Mouse (Mus musculus) midbrain, embryonic 15.5 days (tissue): ENCODE data around the gene Csnk1g2. TPM values are rescaled to one million over a fixed set of nuclear protein-coding genes. Genes with fewer than 3 reads are reported as not detected.
"Not testable (repeated sequence)": the region's sequence is repeated elsewhere in the genome, so short reads cannot be mapped to it uniquely, and the experiment has no call there.

ENCODE experiments used
- ATAC-seq: fragments of 200-750 bp; cut with Nextera tagmentation; replicated peaks from 2 replicates; pipeline ENCODE4 v1.8.0; 2017; ENCODE audit warnings: moderate TSS enrichment
- H3K27ac ChIP-seq: fragments of 300-500 bp; sonication (generic); 2 replicates; pipeline ENCODE4 v1.5.1; 2015; ENCODE audit warnings: mild to moderate bottlenecking, inconsistent platforms
- H3K27me3 ChIP-seq: fragments of 300-500 bp; sonication (generic); replicated peaks from 2 replicates; pipeline ENCODE4 v1.6.1; 2015; ENCODE audit warnings: inconsistent platforms
- H3K36me3 ChIP-seq: fragments of 300-500 bp; sonication (generic); replicated peaks from 2 replicates; pipeline ENCODE4 v1.6.1; 2015; ENCODE audit warnings: inconsistent platforms
- H3K4me1 ChIP-seq: fragments of 300-500 bp; sonication (generic); 2 replicates; pipeline ENCODE4 v1.6.1; 2015; ENCODE audit warnings: inconsistent platforms
- H3K4me2 ChIP-seq: fragments of 300-500 bp; sonication (generic); 2 replicates; pipeline ENCODE4 v1.6.1; 2015; ENCODE audit warnings: inconsistent platforms, mild to moderate bottlenecking, moderate library complexity
- H3K4me3 ChIP-seq: fragments of 300-500 bp; sonication (generic); 2 replicates; pipeline ENCODE4 v1.5.1; 2015; ENCODE audit warnings: mild to moderate bottlenecking, inconsistent platforms
- H3K9ac ChIP-seq: fragments of 300-500 bp; sonication (generic); 2 replicates; pipeline ENCODE4 v1.6.1; 2015; ENCODE audit warnings: mild to moderate bottlenecking, inconsistent platforms
- H3K9me3 ChIP-seq: fragments of 300-500 bp; sonication (generic); 2 replicates; pipeline ENCODE4 v1.6.1; 2016; ENCODE audit warnings: inconsistent platforms
- WGBS: fragments of 180-500 bp; shearing (Covaris S2); methylation state at CpG from one replicate; pipeline ENCODE4 v1.1.7; 2015; ENCODE audit warnings: mixed read lengths; 5-methylcytosine and 5-hydroxymethylcytosine counted together
- polyA plus RNA-seq: library from polyadenylated mRNA; unstranded; fragments of >200 nt; fragmentation: Nextera tagmentation; extraction: Ambion mirVana; gene quantifications from 2 replicates; pipeline ENCODE4 v1.2.1, GENCODE M21; 2015

The Csnk1g2 gene
- polyA plus RNA-seq, 1 experiment from 2014 or later = 107 TPM

- Histone ChIP-seq H3K4me2 (no peak overlapping the region), H3K4me1 (peaks cover 19% of the 10 kb centered on the region), H3K27ac (no peak overlapping the region), H3K27me3 (no peaks in the 10 kb centered on the region), H3K9me3 (no peaks in the 10 kb centered on the region), H3K36me3 (peaks cover 16% of the 10 kb centered on the region; the same call in 1 of the 2 replicates), H3K9ac (no peak overlapping the region), H3K4me3 (no peak overlapping the region)
- no peak for ATAC-seq
- 92% methylated on average over 2 of the region's 2 CpGs for WGBS
Measured at GRCm38 (mm10) chr10:80604988-80605387, 17.6 kb upstream of the Csnk1g2 start.

DNA sequence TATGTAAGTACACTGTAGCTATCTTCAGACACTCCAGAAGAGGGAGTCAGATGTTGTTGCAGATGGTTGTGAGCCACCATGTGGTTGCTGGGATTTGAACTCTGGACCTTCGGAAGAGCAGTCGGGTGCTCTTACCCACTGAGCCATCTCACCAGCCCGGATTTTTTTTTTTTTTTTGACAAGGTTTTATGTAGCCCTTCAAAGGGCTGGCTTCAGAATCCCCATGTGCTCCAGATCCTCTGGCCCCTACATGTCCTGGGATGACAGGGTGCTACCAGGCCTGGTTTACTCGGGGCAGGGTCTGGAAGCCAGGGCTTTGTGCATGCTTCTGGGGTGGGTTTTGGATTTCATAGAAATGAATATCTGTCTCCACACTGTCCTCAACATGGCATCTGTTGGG lies 16.9 kb upstream of the Csnk1g2 start, which contains the start of gene Gm49322:
Gm49322 (plus strand) TSS at position 301 of the 400 bp plus-strand sequence.
- not testable (repeated sequence) for H3K4me2 ChIP-seq, H3K27ac ChIP-seq, ATAC-seq, H3K4me3 ChIP-seq, H3K9me3 ChIP-seq, H3K9ac ChIP-seq, H3K27me3 ChIP-seq
- WGBS = 86% methylated on average over 4 of the region's 4 CpGs
- Histone ChIP-seq H3K36me3 (peaks cover 16% of the 10 kb centered on the region; the same call in 1 of the 2 replicates), H3K4me1 (peaks cover 19% of the 10 kb centered on the region)

DNA sequence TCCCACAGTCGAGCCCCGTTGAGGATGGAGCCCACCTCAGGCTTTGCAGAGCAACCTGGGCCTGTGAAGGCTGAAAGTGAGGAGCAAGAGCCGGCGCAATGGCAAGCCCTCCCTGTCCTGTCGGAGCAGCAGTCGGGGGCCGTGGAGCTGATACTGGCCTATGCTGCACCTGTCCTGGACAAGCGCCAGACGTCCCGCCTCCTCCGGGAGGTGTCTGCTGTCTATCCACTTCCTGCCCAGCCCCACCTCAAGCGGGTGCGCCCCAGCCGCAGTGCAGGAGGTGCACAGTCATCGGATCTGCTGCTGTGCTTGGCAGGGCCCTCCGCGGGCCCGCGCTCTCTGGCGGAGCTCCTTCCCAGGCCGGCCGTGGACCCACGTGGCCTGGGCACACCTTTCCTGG lies 16.3 kb upstream of the Csnk1g2 start:
- Histone ChIP-seq H3K4me1 (peaks cover 19% of the 10 kb centered on the region), H3K9ac (no peak overlapping the region), H3K27me3 (no peaks in the 10 kb centered on the region), H3K9me3 (no peaks in the 10 kb centered on the region), H3K4me3 (no peak overlapping the region), H3K27ac (no peak overlapping the region), H3K36me3 (peaks cover 16% of the 10 kb centered on the region; the same call in 1 of the 2 replicates), H3K4me2 (no peak overlapping the region)
- WGBS = 96% methylated on average over 23 of the region's 23 CpGs
- no peak for ATAC-seq

GRCm38 (mm10) chr10:80606737-80607350 lies 15.8 kb upstream of the Csnk1g2 start:
- Histone ChIP-seq H3K27ac (no peak overlapping the region), H3K27me3 (no peaks in the 10 kb centered on the region), H3K4me1 (peaks cover 19% of the 10 kb centered on the region), H3K4me2 (no peak overlapping the region), H3K4me3 (no peak overlapping the region), H3K9me3 (no peaks in the 10 kb centered on the region), H3K9ac (no peak overlapping the region), H3K36me3 (peaks cover 16% of the 10 kb centered on the region; the same call in 1 of the 2 replicates)
- ATAC-seq = no peak
- WGBS = 94% methylated on average over 34 of the region's 34 CpGs

GRCm38 (mm10) chr10:80608435-80608834 lies 14.2 kb upstream of the Csnk1g2 start:
- Histone ChIP-seq H3K4me2 (no peak overlapping the region), H3K4me1 (peaks cover 12% of the 10 kb centered on the region), H3K9ac (no peak overlapping the region), H3K27ac (no peak overlapping the region), H3K4me3 (no peak overlapping the region), H3K27me3 (no peaks in the 10 kb centered on the region), H3K9me3 (no peaks in the 10 kb centered on the region), H3K36me3 (peaks cover 19% of the 10 kb centered on the region; the same call in 1 of the 2 replicates)
- ATAC-seq = no peak
- WGBS = 81% methylated on average over 3 of the region's 3 CpGs

DNA sequence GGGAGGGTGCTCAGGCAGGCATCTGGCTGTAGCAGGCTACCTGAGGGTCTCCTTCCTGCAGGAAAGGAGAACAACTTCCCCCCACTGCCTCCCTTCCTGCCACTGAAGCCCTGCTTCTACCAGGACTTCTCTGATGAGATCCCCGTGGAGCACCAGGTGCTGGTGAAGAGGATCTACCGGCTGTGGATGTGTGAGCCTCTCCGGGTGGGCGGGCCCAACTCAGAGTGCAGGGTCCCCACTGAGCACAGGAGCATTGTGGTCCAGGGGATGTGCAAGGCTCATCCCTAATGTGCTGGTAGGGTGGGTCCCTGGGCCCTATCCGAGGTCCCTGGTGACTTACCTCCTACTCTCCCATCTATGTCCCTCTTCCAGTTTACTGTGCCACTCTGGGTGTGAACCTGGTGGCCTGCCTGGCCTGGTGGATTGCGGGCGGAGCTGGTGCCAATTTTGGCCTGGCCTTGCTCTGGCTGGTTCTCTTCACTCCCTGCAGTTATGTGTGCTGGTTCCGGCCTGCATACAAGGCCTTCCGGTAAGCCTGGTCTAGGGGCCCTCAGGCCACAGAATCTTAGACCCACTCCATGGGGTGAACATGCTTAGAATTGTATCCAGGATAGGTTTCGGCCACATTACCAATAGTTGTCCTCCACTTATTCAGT lies 13.2 kb upstream of the Csnk1g2 start:
- Histone ChIP-seq H3K27ac (no peak overlapping the region), H3K27me3 (no peaks in the 10 kb centered on the region), H3K9me3 (no peaks in the 10 kb centered on the region), H3K4me2 (no peak overlapping the region), H3K4me1 (peaks cover 2% of the 10 kb centered on the region; the same call in 1 of the 2 replicates), H3K4me3 (no peak overlapping the region), H3K36me3 (peaks cover 19% of the 10 kb centered on the region; the same call in 1 of the 2 replicates), H3K9ac (no peak overlapping the region)
- 93% methylated on average over 10 of the region's 10 CpGs for WGBS
- ATAC-seq = no peak

GRCm38 (mm10) chr10:80610116-80610785 lies 12.4 kb upstream of the Csnk1g2 start:
- Histone ChIP-seq H3K4me3 (no peak overlapping the region), H3K4me1 (no peaks in the 10 kb centered on the region), H3K9me3 (no peaks in the 10 kb centered on the region), H3K27ac (no peak overlapping the region), H3K27me3 (no peaks in the 10 kb centered on the region), H3K36me3 (peaks cover 24% of the 10 kb centered on the region; the same call in 1 of the 2 replicates), H3K9ac (no peak overlapping the region), H3K4me2 (no peak overlapping the region)
- no peak for ATAC-seq
- WGBS = 92% methylated on average over 9 of the region's 9 CpGs

GRCm38 (mm10) chr10:80611024-80611423 lies 11.6 kb upstream of the Csnk1g2 start:
- no peak for ATAC-seq
- Histone ChIP-seq H3K9ac (no peak overlapping the region), H3K4me3 (no peak overlapping the region), H3K27ac (no peak overlapping the region), H3K27me3 (no peaks in the 10 kb centered on the region), H3K4me2 (no peak overlapping the region), H3K4me1 (no peaks in the 10 kb centered on the region), H3K36me3 (peaks cover 31% of the 10 kb centered on the region), H3K9me3 (no peaks in the 10 kb centered on the region)
- WGBS = 81% methylated on average over 4 of the region's 4 CpGs

GRCm38 (mm10) chr10:80611905-80612304 lies 10.7 kb upstream of the Csnk1g2 start:
- Histone ChIP-seq H3K36me3 (peaks cover 24% of the 10 kb centered on the region), H3K27me3 (no peaks in the 10 kb centered on the region), H3K4me2 (no peak overlapping the region), H3K27ac (no peak overlapping the region), H3K9ac (no peak overlapping the region), H3K4me1 (no peaks in the 10 kb centered on the region), H3K4me3 (no peak overlapping the region), H3K9me3 (no peaks in the 10 kb centered on the region)
- 94% methylated on average over 3 of the region's 3 CpGs for WGBS
- ATAC-seq = no peak

GRCm38 (mm10) chr10:80613821-80614220 lies 8.8 kb upstream of the Csnk1g2 start:
- no peak overlapping the region for H3K4me2 ChIP-seq
- no peak overlapping the region for H3K4me3 ChIP-seq
- H3K9ac ChIP-seq = no peak overlapping the region
- H3K27me3 ChIP-seq = no peaks in the 10 kb centered on the region
- H3K4me1 ChIP-seq = no peaks in the 10 kb centered on the region
- ATAC-seq = no peak
- H3K27ac ChIP-seq = no peak overlapping the region
- no peaks in the 10 kb centered on the region for H3K9me3 ChIP-seq
- WGBS = 90% methylated on average over 3 of the region's 3 CpGs
- H3K36me3 ChIP-seq = peaks cover 19% of the 10 kb centered on the region

DNA sequence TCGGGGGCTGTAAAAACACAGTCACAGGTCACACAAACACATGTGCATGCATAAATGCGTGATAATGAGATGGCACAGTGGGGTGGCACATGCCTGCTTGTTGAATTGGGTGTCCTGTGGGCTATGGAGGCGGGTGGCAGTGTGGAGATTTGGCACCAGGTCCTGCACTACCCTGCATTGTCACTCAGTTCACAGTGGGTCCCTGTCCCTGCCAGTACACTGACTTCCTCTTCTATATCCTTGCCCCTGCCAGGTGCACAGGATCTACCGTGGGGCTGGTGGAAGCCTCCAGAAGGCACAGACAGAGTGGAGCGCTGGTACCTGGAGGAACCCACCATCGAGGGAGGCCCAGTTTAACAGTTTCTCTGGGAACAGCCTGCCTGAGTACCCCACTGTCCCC lies 8.3 kb upstream of the Csnk1g2 start:
- Histone ChIP-seq H3K36me3 (peaks cover 16% of the 10 kb centered on the region), H3K4me3 (no peak overlapping the region), H3K4me1 (no peaks in the 10 kb centered on the region), H3K27me3 (no peaks in the 10 kb centered on the region), H3K27ac (no peak overlapping the region), H3K9ac (no peak overlapping the region), H3K4me2 (no peak overlapping the region), H3K9me3 (no peaks in the 10 kb centered on the region)
- 94% methylated on average over 6 of the region's 6 CpGs for WGBS
- ATAC-seq = no peak

DNA sequence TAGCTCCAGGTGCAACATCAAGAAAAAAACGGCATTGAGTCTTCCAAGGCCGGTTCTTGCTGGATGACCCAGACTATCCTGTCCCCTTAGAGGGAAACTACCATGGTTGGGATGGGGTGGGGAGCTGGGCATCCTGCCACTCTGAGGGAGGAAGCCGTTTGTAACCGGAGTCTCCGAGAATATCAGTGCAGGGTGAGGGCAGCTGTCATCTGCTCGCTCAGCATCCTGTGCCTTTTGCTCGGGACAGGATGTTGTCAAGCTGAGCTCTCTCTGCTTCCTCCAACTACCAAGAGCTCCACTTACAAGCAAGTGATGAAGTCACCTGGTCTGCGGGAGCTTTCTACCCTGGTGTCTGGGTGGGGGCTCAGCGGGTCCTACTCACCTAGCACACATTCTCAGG lies 4.5 kb upstream of the Csnk1g2 start:
- no peak overlapping the region for H3K9ac ChIP-seq
- H3K4me1 ChIP-seq = peaks cover 10% of the 10 kb centered on the region
- H3K27ac ChIP-seq = no peak overlapping the region
- no peak for ATAC-seq
- peaks cover 13% of the 10 kb centered on the region for H3K36me3 ChIP-seq
- H3K9me3 ChIP-seq = no peaks in the 10 kb centered on the region
- 80% methylated on average over 9 of the region's 9 CpGs for WGBS
- no peak overlapping the region for H3K4me3 ChIP-seq
- H3K27me3 ChIP-seq = no peaks in the 10 kb centered on the region
- no peak overlapping the region for H3K4me2 ChIP-seq
